Mouse (Mus musculus): ENCODE measurements around the gene Tbc1d20. TPM values are rescaled to one million over a fixed set of nuclear protein-coding genes. Genes with fewer than 3 reads are reported as not detected.
A peak's percentile ranks its signal among the peaks of the same experiment; 100 is the strongest.
"Not testable (repeated sequence)": the region's sequence is repeated elsewhere in the genome, so short reads cannot be mapped to it uniquely, and the experiment has no call there.

Tbc1d20 gene
- polyA plus RNA-seq, 1 experiment from 2014 or later, result 38.8 TPM

- H3K27ac ChIP-seq (ENCODE audit: low read length), result no peak overlapping the region
- ATAC-seq (no peak), DNase-seq (ENCODE audit: low spot score) (no peak)
- H3K27me3 ChIP-seq (replicated peaks; ENCODE audit: insufficient read depth, low read length), result no peaks in the 10 kb centered on the region
- H3K4me1 ChIP-seq (ENCODE audit: insufficient read depth, low read depth, low read length), result no peaks in the 10 kb centered on the region
- peaks cover 8% of the 10 kb centered on the region; the same call in 1 of the 2 replicates for H3K36me3 ChIP-seq (ENCODE audit: insufficient read depth, low read length)
- no peaks in the 10 kb centered on the region for H3K9me3 ChIP-seq (ENCODE audit: low read length)
- TF ChIP-seq CTCF (IDR thresholded peaks at IDR 0.05) (no peak), EP300 (IDR thresholded peaks at IDR 0.05) (no peak)
- no peak overlapping the region for H3K9ac ChIP-seq (replicated peaks; ENCODE audit: low read depth)
- 85% methylated on average over 5 of the region's 5 CpGs for WGBS
- H3K4me2 ChIP-seq (replicated peaks; ENCODE audit: low read depth, low read length), result no peak overlapping the region
- no peak overlapping the region for H3K4me3 ChIP-seq (ENCODE audit: low read depth, low read length)
Measured at GRCm38 (mm10) chr2:152287560-152287959, 6.1 kb upstream of the Tbc1d20 start.

- H3K36me3 ChIP-seq (ENCODE audit: insufficient read depth, low read length), result peaks cover 5% of the 10 kb centered on the region; the same call in 1 of the 2 replicates
- ATAC-seq, result no peak
Measured at GRCm38 (mm10) chr2:152288046-152288445, 5.6 kb upstream of the Tbc1d20 start.

GRCm38 (mm10) chr2:152289623-152290022, 4.0 kb upstream of the Tbc1d20 start:
- not testable (repeated sequence) for H3K4me1 ChIP-seq (ENCODE audit: insufficient read depth, low read depth, low read length); H3K27me3 ChIP-seq (replicated peaks; ENCODE audit: insufficient read depth, low read length); H3K27ac ChIP-seq (ENCODE audit: low read length); H3K36me3 ChIP-seq (ENCODE audit: insufficient read depth, low read length); H3K9ac ChIP-seq (replicated peaks; ENCODE audit: low read depth); H3K9me3 ChIP-seq (ENCODE audit: low read length); ATAC-seq; H3K4me2 ChIP-seq (replicated peaks; ENCODE audit: low read depth, low read length); DNase-seq (ENCODE audit: low spot score); H3K4me3 ChIP-seq (ENCODE audit: low read depth, low read length)
- 86% methylated on average over 1 of the region's 2 CpGs for WGBS

More at GRCm38 (mm10) chr2:152288046-152288445, 5.6 kb upstream of the Tbc1d20 start:
- TF ChIP-seq EP300 (IDR thresholded peaks at IDR 0.05) (no peak), CTCF (IDR thresholded peaks at IDR 0.05) (no peak)
- WGBS, result 66% methylated on average over 8 of the region's 8 CpGs
- Histone ChIP-seq H3K9ac (replicated peaks; ENCODE audit: low read depth) (no peak overlapping the region), H3K27ac (ENCODE audit: low read length) (no peak overlapping the region), H3K4me3 (ENCODE audit: low read depth, low read length) (no peak overlapping the region), H3K9me3 (ENCODE audit: low read length) (no peaks in the 10 kb centered on the region), H3K4me1 (ENCODE audit: insufficient read depth, low read depth, low read length) (no peaks in the 10 kb centered on the region), H3K27me3 (replicated peaks; ENCODE audit: insufficient read depth, low read length) (no peaks in the 10 kb centered on the region), H3K4me2 (replicated peaks; ENCODE audit: low read depth, low read length) (no peak overlapping the region)
- no peak for DNase-seq (ENCODE audit: low spot score)

- ATAC-seq, result no peak
- DNase-seq (ENCODE audit: low spot score), result no peak
- TF ChIP-seq EP300 (IDR thresholded peaks at IDR 0.05) (no peak), CTCF (IDR thresholded peaks at IDR 0.05) (no peak)
- Histone ChIP-seq H3K4me1 (ENCODE audit: insufficient read depth, low read depth, low read length) (peaks cover 12% of the 10 kb centered on the region), H3K4me2 (replicated peaks; ENCODE audit: low read depth, low read length) (no peak overlapping the region), H3K27me3 (replicated peaks; ENCODE audit: insufficient read depth, low read length) (no peaks in the 10 kb centered on the region), H3K27ac (ENCODE audit: low read length) (no peak overlapping the region), H3K4me3 (ENCODE audit: low read depth, low read length) (no peak overlapping the region), H3K36me3 (ENCODE audit: insufficient read depth, low read length) (no peaks in the 10 kb centered on the region), H3K9ac (replicated peaks; ENCODE audit: low read depth) (no peak overlapping the region), H3K9me3 (ENCODE audit: low read length) (no peaks in the 10 kb centered on the region)
- 59% methylated on average over 2 of the region's 2 CpGs for WGBS
Measured at GRCm38 (mm10) chr2:152292475-152292874, 1.2 kb upstream of the Tbc1d20 start.

- no peaks in the 10 kb centered on the region for H3K36me3 ChIP-seq (ENCODE audit: insufficient read depth, low read length)
- no peaks in the 10 kb centered on the region for H3K9me3 ChIP-seq (ENCODE audit: low read length)
- peaks cover 13% of the 10 kb centered on the region for H3K4me1 ChIP-seq (ENCODE audit: insufficient read depth, low read depth, low read length)
- peak overlapping the region; percentile 87 for H3K4me3 ChIP-seq (ENCODE audit: low read depth, low read length)
- no peak overlapping the region for H3K27ac ChIP-seq (ENCODE audit: low read length)
- H3K27me3 ChIP-seq (replicated peaks; ENCODE audit: insufficient read depth, low read length), result no peaks in the 10 kb centered on the region
- H3K9ac ChIP-seq (replicated peaks; ENCODE audit: low read depth), result peak overlapping the region; percentile 90; the same call in 1 of the 2 replicates
- H3K4me2 ChIP-seq (replicated peaks; ENCODE audit: low read depth, low read length), result peak overlapping the region; percentile 72
- DNase-seq (ENCODE audit: low spot score) (peak; percentile 9), ATAC-seq (peak; percentile 7)
- WGBS, result under 1% methylated on average over 15 of the region's 15 CpGs
- TF ChIP-seq EP300 (IDR thresholded peaks at IDR 0.05), result no peak
- no peak for TF ChIP-seq CTCF (IDR thresholded peaks at IDR 0.05)
Measured at GRCm38 (mm10) chr2:152293179-152293726, 375 bp upstream of the Tbc1d20 start.

GRCm38 (mm10) chr2:152294541-152294940, 913 bp downstream of the Tbc1d20 start:
- peak overlapping the region; percentile 90; the same call in 1 of the 2 replicates for H3K9ac ChIP-seq (replicated peaks; ENCODE audit: low read depth)
- ATAC-seq, result no peak
- DNase-seq (ENCODE audit: low spot score), result peak; percentile 61
- peak overlapping the region; percentile 87 for H3K4me3 ChIP-seq (ENCODE audit: low read depth, low read length)
- H3K4me1 ChIP-seq (ENCODE audit: insufficient read depth, low read depth, low read length), result peaks cover 13% of the 10 kb centered on the region
- H3K9me3 ChIP-seq (ENCODE audit: low read length), result no peaks in the 10 kb centered on the region
- H3K27ac ChIP-seq (ENCODE audit: low read length), result peak overlapping the region; percentile 92; the same call in 1 of the 2 replicates
- 23% methylated on average over 5 of the region's 5 CpGs for WGBS
- H3K36me3 ChIP-seq (ENCODE audit: insufficient read depth, low read length), result no peaks in the 10 kb centered on the region
- no peaks in the 10 kb centered on the region for H3K27me3 ChIP-seq (replicated peaks; ENCODE audit: insufficient read depth, low read length)
- peak overlapping the region; percentile 72 for H3K4me2 ChIP-seq (replicated peaks; ENCODE audit: low read depth, low read length)
- TF ChIP-seq EP300 (IDR thresholded peaks at IDR 0.05), result 0 out of 2 replicates have a peak, but pooled peaks have one; percentile 14
- TF ChIP-seq CTCF (IDR thresholded peaks at IDR 0.05), result no peak

All from lung, postnatal 0 days (tissue).